Mouse (Mus musculus): ENCODE results near the gene Sphk2.

The Sphk2 gene

GRCm38 (mm10) chr7:45660746-45661478, 56.9 kb downstream of the Sphk2 start:
- DNase-seq (ENCODE audit: extremely low spot score, low read depth, low spot score), result no peak

Measured in hindlimb bud, embryonic 11.5 days (tissue).